Comparison of ENCODE assay signal across 9 mouse cellular contexts in genomic region chr6:122742228-122742899, GRCm38 (mm10). TPM values are rescaled to one million over a fixed set of nuclear protein-coding genes. Genes with fewer than 3 reads are reported as not detected.
A peak's percentile ranks its signal among the peaks of the same experiment; 100 is the strongest.
DNase-seq lines count a peak whose midpoint lies in the region; ATAC-seq lines count a peak whose summit lies in the region.
"Had no signal": no experiment of that assay in that cellular context is flagged by ENCODE, and none has a peak within 500 bp of the region (broad histone marks: within the 10 kb centered on the region; RNA-seq: fewer than 3 reads in every experiment).

No protein-coding gene starts in this region.

- H3K4me2 ChIP-seq in kidney, embryonic 15.5 days: peak overlapping the region; percentile 77
- peak overlapping the region; percentile 86 for H3K4me2 ChIP-seq in liver, embryonic 11.5 days

- H3K27ac ChIP-seq in kidney, embryonic 15.5 days: no peak overlapping the region
- no peak overlapping the region for H3K27ac ChIP-seq in liver, embryonic 11.5 days (ENCODE audit: low read depth, low read length)

- ATAC-seq in kidney, embryonic 15.5 days (replicated peaks; ENCODE audit: low FRiP score): no peak
- ATAC-seq in liver, embryonic 11.5 days (replicated peaks; ENCODE audit: low FRiP score): peak; percentile 22; the same call in 1 of the 2 replicates
- ATAC-seq: Patski had no signal

- WGBS in kidney, embryonic 15.5 days: under 1% methylated on average over 23 of the region's 23 CpGs
- 2% methylated on average over 23 of the region's 23 CpGs for WGBS in liver, embryonic 11.5 days

- DNase-seq in heart, adult 11 months: peak; percentile 94
- DNase-seq in heart, postnatal 4 days: no peak
- peak; percentile 66 for DNase-seq in cerebellum, adult 8-10 months
- DNase-seq in frontal cortex, postnatal 36 days (ENCODE audit: low spot score in 2 of 2): peak; percentile 72 to 74
- no peak for DNase-seq in liver, embryonic 11.5 days (ENCODE audit: low spot score)
- peak; percentile 80 for DNase-seq in naive thymus-derived CD4-positive, alpha-beta T cell, adult 2 months (ENCODE audit: low read depth)
- DNase-seq in thymus, postnatal 36 days: peak; percentile 46 to 50

- H3K9ac ChIP-seq in kidney, embryonic 15.5 days: peak overlapping the region; percentile 31
- peak overlapping the region; percentile 61 for H3K9ac ChIP-seq in liver, embryonic 11.5 days (ENCODE audit: low read depth, low read length)

- H3K27me3 ChIP-seq in kidney, embryonic 15.5 days: peaks cover 63% of the 10 kb centered on the region
- peaks cover 3% of the 10 kb centered on the region; the same call in 1 of the 2 replicates for H3K27me3 ChIP-seq in liver, embryonic 11.5 days (replicated peaks; ENCODE audit: control insufficient read depth, insufficient read depth, low read length)
- H3K27me3 ChIP-seq: Patski had no signal

- H3K4me3 ChIP-seq in kidney, embryonic 15.5 days (replicated peaks): peak overlapping the region; percentile 54
- H3K4me3 ChIP-seq in liver, embryonic 11.5 days (ENCODE audit: low read depth, low read length): peak overlapping the region; percentile 55

- no peaks in the 10 kb centered on the region for H3K9me3 ChIP-seq in kidney, embryonic 15.5 days (replicated peaks)
- H3K9me3 ChIP-seq in liver, embryonic 11.5 days (ENCODE audit: control insufficient read depth, low read length): no peaks in the 10 kb centered on the region

- H3K4me1 ChIP-seq in kidney, embryonic 15.5 days: peaks cover 25% of the 10 kb centered on the region
- H3K4me1 ChIP-seq in liver, embryonic 11.5 days (replicated peaks; ENCODE audit: control insufficient read depth, insufficient read depth, low read length): peaks cover 10% of the 10 kb centered on the region; the same call in 1 of the 2 replicates

- H3K36me3 ChIP-seq in kidney, embryonic 15.5 days: no peaks in the 10 kb centered on the region
- H3K36me3 ChIP-seq in liver, embryonic 11.5 days (ENCODE audit: control insufficient read depth, insufficient read depth, low read length): peaks cover 2% of the 10 kb centered on the region; the same call in 1 of the 2 replicates

RNA-seq across cellular contexts. Expression of gene Nanog, which starts 35.1 kb away (rescaled TPM):
- under 1 TPM; 0.38 to 0.41 TPM for total RNA-seq in heart, postnatal 4 days (2021)
- 0.14 TPM in 1 of 2 replicates, not detected in the other for polyA plus RNA-seq in kidney, embryonic 15.5 days (2015; fragmentation: Nextera tagmentation; extraction: Ambion mirVana)
- polyA plus RNA-seq in liver, embryonic 11.5 days (2014; fragmentation: Nextera tagmentation; extraction: Ambion mirVana): 0.08 and 0.09 TPM in 2 replicates

RNA-seq across cellular contexts. Expression of gene Slc2a3, which starts 59.1 kb away (rescaled TPM):
- 1 to 10 TPM; 2.0 to 3.3 TPM for total RNA-seq in heart, postnatal 4 days (2021)
- polyA plus RNA-seq in kidney, embryonic 15.5 days (2015; fragmentation: Nextera tagmentation; extraction: Ambion mirVana): 7.8 and 10.4 TPM in 2 replicates
- polyA plus RNA-seq in liver, embryonic 11.5 days (2014; fragmentation: Nextera tagmentation; extraction: Ambion mirVana): 59.4 and 66.8 TPM in 2 replicates

Comparison
In these comparisons a context has a peak if more than half of its experiments do, and no peak if none do; other contexts are left out.
1. DNase-seq: peak in heart, adult 11 months (single experiment), cerebellum, adult 8-10 months (single experiment), frontal cortex, postnatal 36 days (2 of 2), naive thymus-derived CD4-positive, alpha-beta T cell, adult 2 months (single experiment) and thymus, postnatal 36 days (2 of 2); none in heart, postnatal 4 days (single experiment) and liver, embryonic 11.5 days (single experiment).